Mouse (Mus musculus) left cerebral cortex, postnatal 25 days (tissue): ENCODE measurements around the gene Unc13c. TPM values are rescaled to one million over a fixed set of nuclear protein-coding genes. Genes with fewer than 3 reads are reported as not detected.
A peak's percentile ranks its signal among the peaks of the same experiment; 100 is the strongest.

Experiments used
- DNase-seq, 2 experiments: peaks; one replicate each; pipeline ENCODE4 v3.0.0; 2022; ENCODE audit warnings: low spot score in 2 of 2, mixed read lengths in 1 of 2
- intact Hi-C: fragments of 180-260 bp; cut with DNase I; formaldehyde crosslinking; loops from one replicate; pipeline ENCODE4 v1.15.1; 2025
- total RNA-seq, 2 experiments: library from RNA; stranded (reverse); gene quantifications; 2 replicates each; pipeline ENCODE4 v1.2.3; 2021

Gene Unc13c
- total RNA-seq, 2 experiments from 2014 or later = 18.7 to 25.7 TPM

DNA sequence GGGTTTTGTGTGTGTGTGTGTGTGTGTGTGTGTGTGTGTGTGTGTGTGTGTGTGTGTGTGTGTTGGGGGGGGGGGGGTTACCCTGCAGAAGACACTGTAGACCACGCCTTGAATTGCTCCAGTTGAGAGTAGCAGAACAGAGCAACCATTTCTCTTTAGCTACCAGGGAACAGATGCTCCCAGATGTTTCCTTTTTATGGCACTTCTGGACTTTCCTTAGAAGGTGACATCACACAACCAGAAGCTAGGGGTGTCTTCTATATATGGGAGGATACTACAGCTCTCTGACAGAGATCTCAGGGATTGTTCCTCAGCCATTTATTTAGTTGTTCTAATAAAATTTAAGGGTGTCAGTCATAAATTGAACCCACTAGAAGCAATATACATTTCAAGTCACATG is 85.2 kb downstream of the Unc13c start:
- intact Hi-C loops = no loop called here
- no peak for DNase-seq

DNA sequence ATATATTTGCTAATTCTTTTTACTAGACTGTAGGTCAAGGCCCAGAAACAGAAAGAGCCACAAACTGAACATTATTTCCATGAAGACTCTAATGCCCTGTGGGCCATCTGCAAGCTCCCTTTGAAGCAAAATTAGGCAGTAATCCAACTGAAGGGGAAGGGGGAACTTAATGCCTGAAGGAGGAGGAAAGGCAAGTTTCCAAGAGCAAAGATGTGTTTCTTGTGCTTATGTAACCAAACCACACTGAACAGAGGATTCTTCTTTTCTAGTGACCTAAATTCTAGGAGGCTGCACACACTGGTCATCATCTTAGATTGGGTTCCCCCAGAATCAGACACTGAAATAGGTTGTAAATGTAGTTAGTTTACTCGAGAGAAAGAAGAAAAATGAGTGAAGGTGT is 85.6 kb downstream of the Unc13c start:
- intact Hi-C loops = no loop called here
- DNase-seq = peak in 1 of 2 experiments; percentile 41

DNA sequence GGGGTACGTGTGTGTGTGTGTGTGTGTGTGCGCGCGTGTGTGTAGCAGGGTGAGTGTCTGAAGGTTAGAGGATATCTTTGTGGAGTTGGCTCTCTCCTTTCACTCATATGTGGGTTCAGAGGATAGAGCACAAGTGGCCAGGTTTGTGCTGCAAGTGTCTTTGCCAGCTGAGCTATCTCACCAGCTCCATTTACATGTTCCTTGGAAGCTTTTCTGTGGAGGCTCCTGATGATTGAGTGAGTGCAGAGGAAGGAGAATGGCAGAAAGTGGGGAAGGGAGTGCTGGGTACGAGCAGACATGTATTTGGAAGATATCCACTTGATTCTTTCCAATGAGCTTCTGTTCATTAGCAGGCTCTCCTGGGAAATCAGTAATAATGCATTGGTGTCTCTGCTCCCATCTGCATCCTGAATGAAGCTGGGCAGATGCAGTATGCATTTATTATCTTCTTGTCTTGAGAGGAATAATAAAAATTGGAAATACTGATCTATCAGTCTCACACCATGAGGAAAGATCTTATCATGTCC is 86.3 kb downstream of the Unc13c start:
- intact Hi-C loops = no loop called here
- peak in 1 of 2 experiments; percentile 2 for DNase-seq

DNA sequence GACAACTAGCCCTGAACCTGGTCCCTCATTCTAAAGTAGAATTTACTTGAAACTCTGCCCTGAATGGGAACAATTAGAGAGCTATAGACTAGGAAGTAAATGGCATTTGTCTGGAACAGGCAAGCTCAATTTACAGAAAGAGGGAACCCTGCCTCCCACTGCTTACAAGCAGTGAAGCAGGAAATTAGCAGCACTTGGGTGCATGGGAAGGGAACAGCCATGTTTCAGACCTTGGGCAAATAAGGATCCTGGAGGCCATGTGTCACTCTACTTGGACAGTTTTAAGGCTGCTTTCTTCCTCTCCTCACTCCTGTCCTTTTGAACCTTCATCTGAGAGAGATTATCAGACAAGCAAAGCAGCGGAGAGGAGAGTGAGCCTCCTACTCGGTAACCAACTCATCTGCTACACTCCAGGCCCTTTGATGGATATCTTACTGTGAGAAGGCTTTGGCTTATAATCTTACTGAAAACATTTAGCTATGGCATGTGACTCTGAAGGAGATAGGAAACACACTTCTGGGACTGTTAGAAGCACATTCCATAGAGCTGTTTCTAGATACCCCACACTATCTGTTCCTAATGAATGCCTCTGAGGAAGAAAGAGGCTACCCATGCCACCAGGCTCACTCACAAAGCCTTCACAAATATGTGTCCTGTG is 101.2 kb downstream of the Unc13c start:
- DNase-seq = no peak
- intact Hi-C loops = no loop called here

DNA sequence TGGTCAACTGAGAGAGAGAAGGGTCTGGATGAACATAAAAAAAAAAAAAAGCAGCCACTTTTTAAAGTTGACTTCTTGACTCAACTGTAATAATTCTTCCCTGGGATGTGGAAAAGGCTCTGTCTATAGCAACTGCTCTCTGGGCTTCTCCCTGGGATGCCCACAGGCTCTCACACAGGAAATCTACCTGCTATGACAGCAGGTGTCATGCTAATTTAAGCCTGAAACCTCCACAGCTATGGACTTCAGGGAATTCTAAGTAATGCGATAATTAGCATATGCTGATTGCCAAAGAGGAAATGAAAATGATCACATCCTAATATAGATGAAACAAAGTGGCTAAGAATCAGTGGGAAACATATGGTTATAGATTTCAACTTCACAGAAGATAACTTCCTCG is 102.1 kb downstream of the Unc13c start:
- DNase-seq = no peak

DNA sequence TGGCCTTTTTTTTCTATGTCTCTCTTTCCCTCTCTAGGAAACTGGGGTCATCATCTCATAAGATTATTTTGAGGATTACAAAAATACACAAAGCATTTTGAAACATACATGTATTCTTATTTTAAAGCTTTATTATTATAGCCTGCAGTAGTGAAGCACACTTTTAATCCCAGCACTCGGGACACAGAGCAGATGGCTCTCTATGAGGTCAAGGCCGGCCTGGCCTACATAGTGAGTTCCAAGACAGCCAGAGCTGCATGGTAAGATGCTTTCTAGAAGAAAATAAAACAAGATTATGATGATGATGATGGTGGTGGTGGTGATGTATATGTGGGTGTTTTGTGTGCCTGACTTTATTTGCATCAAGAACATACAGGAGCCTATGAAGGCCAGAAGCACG is 109.3 kb downstream of the Unc13c start:
- intact Hi-C loops = no loop called here
- no peak for DNase-seq

More for the DNA sequence above, 102.1 kb downstream of the Unc13c start:
- intact Hi-C loops = no loop called here

DNA sequence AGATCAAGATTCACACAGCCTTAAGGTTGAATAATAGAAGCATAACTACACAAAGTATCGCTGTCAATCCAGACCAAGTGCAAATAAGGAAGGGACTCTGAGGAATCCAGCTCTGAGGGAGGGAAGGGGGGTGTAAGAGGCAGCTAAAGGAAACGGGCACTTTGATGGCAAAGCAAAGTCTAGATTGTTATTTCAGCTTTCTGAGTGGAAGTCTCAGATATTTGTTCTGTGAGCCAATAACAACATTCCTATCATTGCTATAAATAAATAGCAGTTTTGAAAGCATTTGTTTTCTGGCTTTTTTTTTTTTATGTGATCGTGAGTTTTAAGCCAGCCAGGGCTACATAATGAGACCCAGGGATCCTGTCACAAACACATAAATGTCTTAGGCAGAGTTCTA is 114.5 kb downstream of the Unc13c start:
- intact Hi-C loops = no loop called here
- DNase-seq = no peak

DNA sequence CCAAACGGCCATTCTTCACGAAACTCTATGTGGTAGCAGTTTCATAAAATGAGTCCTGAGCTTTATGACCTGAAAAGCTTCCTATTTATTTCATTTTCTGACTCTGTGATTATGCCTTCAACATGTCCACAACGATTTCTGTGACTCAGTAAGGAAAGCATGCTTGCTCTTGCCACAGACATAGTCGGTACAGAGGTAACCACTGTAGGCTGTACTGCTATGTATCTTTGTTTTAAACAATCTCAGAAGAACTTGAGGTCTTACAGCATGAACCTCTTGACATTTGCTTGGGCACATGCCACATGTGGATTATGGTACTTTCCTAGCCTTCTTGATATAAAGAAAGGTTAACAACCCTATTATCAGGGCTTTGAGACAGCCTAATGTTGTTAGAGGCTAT is 162.1 kb downstream of the Unc13c start:
- intact Hi-C loops = no loop called here
- no peak for DNase-seq

DNA sequence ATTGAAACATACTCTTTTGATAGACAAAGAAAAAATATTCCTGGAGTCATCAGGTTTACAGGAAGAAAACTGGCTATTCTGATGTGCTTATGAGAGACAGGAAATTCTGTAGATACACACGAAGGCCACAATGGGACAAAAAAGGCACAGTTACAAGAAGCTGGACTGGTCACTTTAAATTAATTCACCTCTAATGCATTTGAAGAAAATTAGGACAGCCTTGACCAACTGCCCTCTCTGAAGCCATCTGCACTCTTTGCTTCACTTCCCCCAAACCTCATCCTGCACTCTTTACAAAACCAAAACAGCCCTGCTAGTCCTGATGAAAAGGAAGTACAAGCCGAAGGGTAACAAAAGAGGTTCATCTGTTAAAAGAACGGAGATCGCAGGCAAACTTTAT is 194.2 kb downstream of the Unc13c start:
- intact Hi-C loops = no loop called here
- DNase-seq = no peak

DNA sequence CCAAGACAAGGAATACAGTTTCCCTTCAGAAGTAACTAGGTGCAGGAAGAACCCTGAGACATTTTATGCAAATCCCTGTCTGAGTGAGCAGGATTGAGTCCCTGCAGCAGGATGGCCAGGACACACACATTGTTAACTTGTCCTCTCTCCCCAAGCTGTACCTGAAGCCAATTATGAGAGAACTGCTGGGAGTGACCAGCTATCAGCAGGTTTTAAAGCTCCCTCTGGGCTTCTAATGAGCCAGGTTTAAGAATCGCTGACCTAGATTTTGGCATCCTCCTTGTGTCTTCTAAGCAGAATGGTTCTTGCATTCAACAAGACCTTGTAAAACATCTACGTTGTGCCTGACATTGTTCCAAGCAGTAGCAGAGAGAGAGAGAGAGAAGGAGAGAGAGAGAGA is 213.6 kb downstream of the Unc13c start:
- intact Hi-C loops = no loop called here

DNA sequence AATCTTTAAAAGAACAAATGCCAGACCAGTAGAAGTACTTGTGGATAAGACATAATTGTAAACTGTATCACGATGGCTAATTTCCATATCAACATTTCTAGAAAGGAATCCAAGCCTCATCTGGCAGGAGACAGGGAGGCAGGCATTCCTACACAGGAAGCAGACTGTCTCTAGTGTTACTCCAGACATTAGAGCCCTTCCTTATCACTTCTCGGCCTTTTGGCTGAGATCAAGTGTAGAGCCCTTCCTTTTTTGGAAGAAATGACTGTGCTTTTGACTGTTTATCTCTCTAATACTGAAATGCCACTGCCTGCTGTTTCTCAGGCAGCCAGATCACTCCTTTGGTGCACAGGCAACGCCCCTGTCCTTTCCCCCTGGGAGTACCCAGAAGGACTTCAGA is 215.3 kb downstream of the Unc13c start:
- DNase-seq = no peak
- intact Hi-C loops = no loop called here

More for the DNA sequence above, 213.6 kb downstream of the Unc13c start:
- no peak for DNase-seq

DNA sequence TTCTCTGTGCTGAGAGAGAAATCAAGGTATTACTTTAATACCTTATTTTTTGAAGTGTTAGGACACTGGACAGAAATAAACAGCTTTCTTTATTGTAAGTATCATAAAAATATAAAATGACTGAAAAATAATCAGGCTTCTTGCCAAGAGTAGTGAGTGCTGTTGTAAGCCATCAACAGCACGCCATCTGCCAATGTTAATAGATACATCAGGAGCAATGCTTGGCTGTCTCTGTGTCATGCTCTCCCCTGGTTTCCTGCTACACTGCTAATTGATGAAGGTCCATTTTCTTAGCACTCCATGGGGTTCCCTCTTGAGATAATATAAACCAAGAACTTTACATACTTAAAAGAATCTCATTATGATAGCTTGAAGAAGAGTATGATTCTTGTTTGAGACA is 217.4 kb downstream of the Unc13c start:
- DNase-seq = no peak
- intact Hi-C loops = no loop called here

DNA sequence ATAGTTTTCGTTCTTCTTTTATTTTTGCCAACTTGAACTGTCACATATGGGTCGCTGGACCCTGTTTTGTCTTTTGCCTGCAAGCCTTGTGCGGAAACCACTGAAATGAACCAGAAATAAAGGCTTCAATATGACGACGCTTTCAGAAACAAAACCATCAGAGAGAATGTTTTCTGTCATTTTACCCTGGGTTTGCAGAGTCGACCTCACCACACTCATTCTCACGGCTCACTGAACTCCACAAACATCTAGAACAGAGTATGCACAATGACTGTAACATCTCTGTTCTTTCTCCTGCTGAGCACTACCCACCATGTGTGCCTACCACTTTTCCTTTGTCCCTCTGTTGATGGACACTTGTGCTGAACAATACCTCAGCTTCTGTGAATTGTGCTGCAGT is 234.3 kb downstream of the Unc13c start:
- intact Hi-C loops = no loop called here
- no peak for DNase-seq

DNA sequence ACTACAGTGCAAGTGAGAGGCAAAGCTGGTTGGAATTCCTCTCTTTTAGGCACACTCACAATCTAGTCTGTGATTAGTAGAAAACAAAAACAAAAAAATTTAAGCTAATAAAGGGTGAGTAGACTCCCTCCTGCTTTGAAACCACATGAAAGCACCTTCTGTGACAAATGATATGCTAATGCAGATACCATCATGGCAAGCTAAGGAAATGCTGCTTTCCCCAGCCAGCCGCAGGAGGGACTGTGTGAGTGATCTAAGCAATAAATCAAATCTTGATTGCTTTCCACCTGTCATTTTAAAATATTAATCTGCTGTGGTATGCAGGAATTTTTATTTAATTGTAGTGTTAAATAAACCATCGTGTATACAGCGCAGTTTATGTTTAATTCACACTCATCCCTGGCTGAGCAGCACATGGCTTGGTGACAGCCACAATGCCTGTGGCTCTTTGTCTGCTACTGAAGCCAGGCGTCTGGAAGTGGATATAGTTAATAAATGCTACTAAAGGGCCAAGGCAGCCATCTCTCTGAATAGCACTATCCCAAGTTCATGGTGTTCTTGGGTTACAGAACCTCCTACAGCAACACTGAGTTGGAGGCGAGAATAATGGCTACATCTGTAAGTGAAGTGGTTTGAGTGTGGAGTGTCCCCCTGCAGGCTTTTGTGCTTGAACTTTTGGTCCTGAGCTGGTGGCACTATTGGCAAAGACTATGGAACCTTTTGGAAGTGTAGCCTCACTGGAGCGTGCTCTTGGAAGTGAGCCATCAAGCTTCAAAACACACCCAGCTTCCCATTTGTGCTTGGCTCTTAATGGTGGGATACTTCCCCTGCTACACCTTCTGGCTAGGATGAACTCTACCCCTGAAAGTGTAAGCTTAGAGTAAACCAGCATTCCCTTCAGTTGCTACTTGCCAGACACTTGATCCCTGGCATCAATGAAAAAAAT is 242.8 kb downstream of the Unc13c start:
- no peak for DNase-seq
- intact Hi-C loops = no loop called here

DNA sequence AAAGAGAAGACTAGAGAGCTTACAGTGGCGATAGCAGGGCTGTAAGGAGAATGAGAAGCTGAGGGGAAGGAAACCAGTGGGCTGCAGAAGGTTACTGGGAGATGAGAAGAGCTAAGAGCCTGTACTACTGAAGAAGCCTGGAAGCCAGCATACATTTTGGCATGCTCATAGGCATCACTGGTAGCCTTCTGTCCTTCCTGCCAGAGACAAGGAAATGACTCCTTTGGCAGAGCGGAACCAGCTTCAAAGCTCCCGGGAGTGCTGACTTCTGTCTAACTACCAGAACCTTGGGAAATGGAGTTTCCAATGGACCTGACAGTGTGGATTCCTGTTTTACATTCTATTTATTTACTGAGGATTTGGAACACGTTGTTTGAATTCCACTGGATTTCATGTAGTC is 244.0 kb downstream of the Unc13c start:
- intact Hi-C loops = no loop called here
- DNase-seq = no peak

DNA sequence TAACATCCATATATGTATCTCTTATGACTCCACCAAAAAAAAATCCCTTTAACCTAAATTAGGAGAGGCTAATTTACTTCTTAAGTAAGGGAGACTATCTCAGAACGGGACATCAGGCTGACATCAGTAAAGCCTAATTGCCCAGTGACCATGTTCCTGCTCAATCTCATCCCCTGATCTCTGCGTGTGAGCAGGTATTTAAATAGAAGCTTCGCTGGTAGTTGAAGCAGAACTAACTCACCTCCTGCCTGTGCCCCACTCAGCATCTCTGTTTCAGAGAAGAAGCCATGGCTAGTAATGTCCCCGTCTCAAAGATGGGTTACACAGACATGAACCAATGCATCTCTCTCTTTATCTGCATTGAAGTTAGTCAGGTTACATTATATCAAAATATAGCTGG is 255.3 kb downstream of the Unc13c start:
- DNase-seq = no peak
- intact Hi-C loops = no loop called here

DNA sequence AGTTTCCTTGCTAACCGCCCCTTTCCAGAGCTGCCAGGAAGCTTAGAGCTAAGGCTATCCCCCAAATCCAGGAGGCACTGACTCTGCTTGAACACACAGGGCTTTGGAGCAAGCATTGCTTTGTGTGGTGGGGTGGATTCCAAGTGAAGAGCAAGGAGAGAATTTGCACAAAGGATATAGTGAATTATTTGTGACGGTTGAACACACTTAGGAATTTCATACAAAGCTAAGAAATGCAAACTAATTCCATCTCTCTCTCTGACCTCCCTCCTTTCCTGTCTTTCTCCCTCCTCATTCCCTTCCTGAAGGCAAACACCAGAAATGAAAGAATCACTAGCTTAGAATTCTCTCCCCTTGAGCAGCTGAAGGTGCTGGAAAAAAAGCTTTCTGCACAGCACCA is 271.7 kb downstream of the Unc13c start:
- DNase-seq = no peak
- intact Hi-C loops = no loop called here

DNA sequence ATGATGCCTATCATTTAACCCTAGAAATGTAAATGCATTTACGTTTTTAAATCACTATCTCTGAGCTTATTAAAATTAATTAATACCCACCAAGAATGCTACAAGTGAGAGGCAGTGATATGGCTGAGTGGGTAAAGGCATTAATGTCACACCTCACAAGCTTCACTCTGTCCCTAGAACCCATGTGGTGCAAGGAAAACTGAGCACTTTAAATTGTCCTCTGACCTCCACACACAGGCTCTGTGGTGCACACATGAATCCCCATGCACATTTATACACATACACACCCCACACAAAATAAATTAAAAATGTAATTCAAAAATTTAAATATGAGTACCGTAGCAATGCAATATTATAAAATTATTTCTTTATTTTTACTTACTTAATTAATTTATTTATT is 287.2 kb downstream of the Unc13c start:
- DNase-seq = no peak
- intact Hi-C loops = no loop called here

DNA sequence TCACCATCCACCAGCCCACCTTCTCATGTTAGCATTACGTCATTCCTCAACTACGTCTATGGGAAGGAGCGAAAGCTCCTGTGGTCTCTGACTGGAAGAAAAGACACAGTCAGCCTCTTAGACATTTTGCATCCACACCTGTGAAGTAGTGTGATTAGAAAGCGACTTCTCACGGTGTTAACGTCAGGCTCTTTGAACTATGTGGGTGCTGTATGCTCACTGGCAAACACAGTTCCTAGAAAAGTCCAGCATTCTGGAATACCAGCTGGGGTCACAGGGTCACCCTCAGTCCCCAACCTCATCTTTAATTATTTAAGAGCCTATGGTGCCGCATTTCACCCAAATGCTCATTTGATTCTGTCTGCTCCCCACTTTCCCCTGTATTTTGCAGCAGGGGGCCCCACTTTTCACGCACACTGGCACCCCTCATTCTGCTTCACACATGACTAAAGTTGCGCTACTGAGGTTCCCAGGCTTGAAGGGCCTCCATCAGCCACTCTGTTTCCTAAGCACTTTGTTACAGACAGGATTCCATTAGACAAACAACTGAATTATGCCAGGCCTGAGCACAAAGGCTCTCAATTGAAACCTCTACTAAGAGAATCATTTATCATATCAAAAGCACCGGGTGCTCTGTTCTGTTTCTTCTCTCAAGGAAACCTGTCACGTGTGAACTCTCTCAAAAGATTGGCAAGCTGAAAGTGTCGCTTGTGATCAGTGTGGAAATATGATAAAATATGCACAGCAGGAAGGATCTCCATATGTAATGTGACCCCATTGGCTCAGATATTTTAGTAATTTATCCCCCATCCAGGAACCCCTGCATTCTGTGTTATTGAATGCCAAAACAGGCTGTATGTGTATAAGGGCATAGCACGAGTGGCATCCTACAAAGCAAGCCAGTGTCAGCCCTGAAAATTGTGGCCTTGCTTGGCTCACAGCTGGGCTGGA is 287.9 kb downstream of the Unc13c start:
- intact Hi-C loops = no loop called here
- DNase-seq = no peak
